Mouse (Mus musculus) heart, embryonic 12.5 days (tissue): ENCODE results near the gene Sorbs1. TPM values are rescaled to one million over a fixed set of nuclear protein-coding genes. Genes with fewer than 3 reads are reported as not detected.

Experiments
- ATAC-seq: fragments of 200-750 bp; cut with Nextera tagmentation; 2 replicates; pipeline ENCODE4 v1.8.0; 2017; ENCODE audit warnings: moderate TSS enrichment, moderate library complexity; ENCODE audit not compliant: insufficient number of reproducible peaks, low FRiP score
- H3K27ac ChIP-seq: fragments of 300-500 bp; sonication (generic); 2 replicates; pipeline ENCODE4 v1.5.1; 2016; ENCODE audit warnings: mild to moderate bottlenecking, moderate library complexity; ENCODE audit not compliant: poor library complexity, severe bottlenecking
- H3K27me3 ChIP-seq: fragments of 300-500 bp; sonication (generic); replicated peaks from 2 replicates; pipeline ENCODE4 v1.6.1; 2016; ENCODE audit warnings: mild to moderate bottlenecking, moderate library complexity
- H3K36me3 ChIP-seq: fragments of 300-500 bp; sonication (generic); 2 replicates; pipeline ENCODE4 v1.6.1; 2016; ENCODE audit warnings: mild to moderate bottlenecking, moderate library complexity
- H3K4me1 ChIP-seq: fragments of 300-500 bp; sonication (generic); replicated peaks from 2 replicates; pipeline ENCODE4 v1.6.1; 2016; ENCODE audit warnings: mild to moderate bottlenecking
- H3K4me2 ChIP-seq: fragments of 300-500 bp; sonication (generic); 2 replicates; pipeline ENCODE4 v1.6.1; 2016; ENCODE audit warnings: mild to moderate bottlenecking, moderate library complexity
- H3K4me3 ChIP-seq: fragments of 300-500 bp; sonication (generic); 2 replicates; pipeline ENCODE4 v1.5.1; 2016; ENCODE audit warnings: mild to moderate bottlenecking
- H3K9ac ChIP-seq: fragments of 300-500 bp; sonication (generic); 2 replicates; pipeline ENCODE4 v1.6.1; 2016; ENCODE audit warnings: mild to moderate bottlenecking, moderate library complexity
- H3K9me3 ChIP-seq: fragments of 300-500 bp; sonication (generic); replicated peaks from 2 replicates; pipeline ENCODE4 v1.6.1; 2016; ENCODE audit warnings: mild to moderate bottlenecking, moderate library complexity
- WGBS: fragments of 180-500 bp; shearing (Covaris S2); methylation state at CpG from one replicate; pipeline ENCODE4 v1.1.7; 2016; 5-methylcytosine and 5-hydroxymethylcytosine counted together
- polyA plus RNA-seq: library from polyadenylated mRNA; unstranded; fragments of >200 nt; fragmentation: Nextera tagmentation; extraction: Ambion mirVana; gene quantifications from 2 replicates; pipeline ENCODE4 v1.2.1, GENCODE M21; 2016

Gene Sorbs1
- polyA plus RNA-seq, 1 experiment from 2014 or later = 86.6 TPM

- H3K9me3 ChIP-seq = no peaks in the 10 kb centered on the region
- no peaks in the 10 kb centered on the region for H3K27me3 ChIP-seq
- H3K9ac ChIP-seq = peak overlapping the region; percentile 6; the same call in 1 of the 2 replicates
- no peaks in the 10 kb centered on the region for H3K36me3 ChIP-seq
- 44% methylated on average over 9 of the region's 9 CpGs for WGBS
- no peak overlapping the region for H3K27ac ChIP-seq
- H3K4me2 ChIP-seq = no peak overlapping the region
- H3K4me3 ChIP-seq = no peak overlapping the region
- peaks cover 56% of the 10 kb centered on the region for H3K4me1 ChIP-seq
- no peak for ATAC-seq
These were observed 52.6 kb downstream of the Sorbs1 start for GRCm38 (mm10) chr19:40460854-40461490.

- Histone ChIP-seq H3K4me2 (no peak overlapping the region), H3K9ac (no peak overlapping the region), H3K4me1 (peaks cover 51% of the 10 kb centered on the region), H3K27ac (no peak overlapping the region), H3K4me3 (no peak overlapping the region), H3K9me3 (no peaks in the 10 kb centered on the region), H3K27me3 (no peaks in the 10 kb centered on the region), H3K36me3 (no peaks in the 10 kb centered on the region)
- WGBS = 4% methylated on average over 1 of the region's 1 CpGs
- no peak for ATAC-seq
These were observed 54.2 kb downstream of the Sorbs1 start for GRCm38 (mm10) chr19:40459338-40459737.

GRCm38 (mm10) chr19:40458806-40459205 is 54.8 kb downstream of the Sorbs1 start:
- 82% methylated on average over 3 of the region's 3 CpGs for WGBS
- no peak overlapping the region for H3K27ac ChIP-seq

GRCm38 (mm10) chr19:40455248-40455647 is 58.3 kb downstream of the Sorbs1 start:
- no peaks in the 10 kb centered on the region for H3K9me3 ChIP-seq
- 88% methylated on average over 4 of the region's 4 CpGs for WGBS

More at GRCm38 (mm10) chr19:40458806-40459205, 54.8 kb downstream of the Sorbs1 start:
- H3K4me2 ChIP-seq = no peak overlapping the region
- peaks cover 51% of the 10 kb centered on the region for H3K4me1 ChIP-seq
- H3K4me3 ChIP-seq = no peak overlapping the region
- ATAC-seq = no peak
- H3K9ac ChIP-seq = no peak overlapping the region
- no peaks in the 10 kb centered on the region for H3K9me3 ChIP-seq
- no peaks in the 10 kb centered on the region for H3K27me3 ChIP-seq
- H3K36me3 ChIP-seq = 0 out of 2 replicates have a peak, but pooled peaks cover under 1% of the 10 kb centered on the region

GRCm38 (mm10) chr19:40454096-40454495 is 59.5 kb downstream of the Sorbs1 start:
- ATAC-seq = no peak
- Histone ChIP-seq H3K36me3 (peaks cover 32% of the 10 kb centered on the region), H3K27me3 (no peaks in the 10 kb centered on the region), H3K9ac (no peak overlapping the region), H3K9me3 (no peaks in the 10 kb centered on the region), H3K27ac (no peak overlapping the region), H3K4me2 (no peak overlapping the region), H3K4me3 (no peak overlapping the region), H3K4me1 (peaks cover 19% of the 10 kb centered on the region)
- 90% methylated on average over 4 of the region's 4 CpGs for WGBS

More at GRCm38 (mm10) chr19:40455248-40455647, 58.3 kb downstream of the Sorbs1 start:
- no peaks in the 10 kb centered on the region for H3K27me3 ChIP-seq
- no peak overlapping the region for H3K27ac ChIP-seq
- H3K9ac ChIP-seq = no peak overlapping the region
- H3K4me1 ChIP-seq = peaks cover 29% of the 10 kb centered on the region
- peaks cover 26% of the 10 kb centered on the region for H3K36me3 ChIP-seq
- no peak for ATAC-seq
- H3K4me3 ChIP-seq = no peak overlapping the region
- H3K4me2 ChIP-seq = no peak overlapping the region

- Histone ChIP-seq H3K36me3 (peaks cover 48% of the 10 kb centered on the region), H3K4me2 (no peak overlapping the region), H3K9me3 (no peaks in the 10 kb centered on the region), H3K4me1 (peaks cover 9% of the 10 kb centered on the region), H3K4me3 (no peak overlapping the region), H3K9ac (no peak overlapping the region), H3K27me3 (no peaks in the 10 kb centered on the region), H3K27ac (no peak overlapping the region)
- WGBS = 90% methylated on average over 2 of the region's 2 CpGs
- no peak for ATAC-seq
These were observed 61.4 kb downstream of the Sorbs1 start for GRCm38 (mm10) chr19:40452201-40452600.

- peaks cover 9% of the 10 kb centered on the region for H3K4me1 ChIP-seq
- no peak overlapping the region for H3K9ac ChIP-seq
- no peak overlapping the region for H3K4me3 ChIP-seq
- 90% methylated on average over 6 of the region's 6 CpGs for WGBS
- no peak overlapping the region for H3K4me2 ChIP-seq
- ATAC-seq = no peak
- peak overlapping the region; percentile 37; the same call in 1 of the 2 replicates for H3K27ac ChIP-seq
- no peaks in the 10 kb centered on the region for H3K27me3 ChIP-seq
- no peaks in the 10 kb centered on the region for H3K9me3 ChIP-seq
- peaks cover 55% of the 10 kb centered on the region for H3K36me3 ChIP-seq
These were observed 62.3 kb downstream of the Sorbs1 start for GRCm38 (mm10) chr19:40451307-40451706.

GRCm38 (mm10) chr19:40446525-40446924 is 67.1 kb downstream of the Sorbs1 start:
- no peaks in the 10 kb centered on the region for H3K9me3 ChIP-seq
- peaks cover 55% of the 10 kb centered on the region for H3K36me3 ChIP-seq
- H3K27me3 ChIP-seq = no peaks in the 10 kb centered on the region
- no peak overlapping the region for H3K27ac ChIP-seq
- no peak overlapping the region for H3K9ac ChIP-seq
- peaks cover 25% of the 10 kb centered on the region for H3K4me1 ChIP-seq
- ATAC-seq = no peak
- WGBS = 97% methylated on average over 9 of the region's 9 CpGs
- no peak overlapping the region for H3K4me2 ChIP-seq
- H3K4me3 ChIP-seq = no peak overlapping the region

GRCm38 (mm10) chr19:40442377-40442776 is 71.2 kb downstream of the Sorbs1 start:
- peaks cover 23% of the 10 kb centered on the region for H3K36me3 ChIP-seq
- H3K9me3 ChIP-seq = no peaks in the 10 kb centered on the region
- no peaks in the 10 kb centered on the region for H3K27me3 ChIP-seq
- ATAC-seq = peak; percentile 23; the same call in 1 of the 2 replicates
- no peak overlapping the region for H3K4me2 ChIP-seq
- no peak overlapping the region; the same call in 1 of the 2 replicates for H3K27ac ChIP-seq
- 40% methylated on average over 3 of the region's 3 CpGs for WGBS
- no peak overlapping the region for H3K9ac ChIP-seq
- no peak overlapping the region for H3K4me3 ChIP-seq
- H3K4me1 ChIP-seq = peaks cover 46% of the 10 kb centered on the region

- no peaks in the 10 kb centered on the region for H3K27me3 ChIP-seq
- no peak overlapping the region for H3K4me2 ChIP-seq
- H3K27ac ChIP-seq = peak overlapping the region; percentile 75
- 9% methylated on average over 4 of the region's 4 CpGs for WGBS
- no peak overlapping the region for H3K4me3 ChIP-seq
- peaks cover 60% of the 10 kb centered on the region for H3K4me1 ChIP-seq
- ATAC-seq = no peak
- H3K9ac ChIP-seq = no peak overlapping the region
- peaks cover 11% of the 10 kb centered on the region for H3K36me3 ChIP-seq
- no peaks in the 10 kb centered on the region for H3K9me3 ChIP-seq
These were observed 72.6 kb downstream of the Sorbs1 start for GRCm38 (mm10) chr19:40440951-40441350.

GRCm38 (mm10) chr19:40438907-40439306 is 74.7 kb downstream of the Sorbs1 start:
- no peak overlapping the region for H3K4me2 ChIP-seq
- peaks cover 5% of the 10 kb centered on the region for H3K36me3 ChIP-seq
- H3K27me3 ChIP-seq = no peaks in the 10 kb centered on the region
- no peak overlapping the region for H3K9ac ChIP-seq
- ATAC-seq = no peak
- H3K27ac ChIP-seq = peak overlapping the region; percentile 87; the same call in 1 of the 2 replicates
- WGBS = 83% methylated on average over 10 of the region's 10 CpGs
- no peaks in the 10 kb centered on the region for H3K9me3 ChIP-seq
- H3K4me3 ChIP-seq = no peak overlapping the region
- H3K4me1 ChIP-seq = peaks cover 79% of the 10 kb centered on the region
